ENCODE assay signal across 7 mouse cellular contexts in the genomic region with DNA sequence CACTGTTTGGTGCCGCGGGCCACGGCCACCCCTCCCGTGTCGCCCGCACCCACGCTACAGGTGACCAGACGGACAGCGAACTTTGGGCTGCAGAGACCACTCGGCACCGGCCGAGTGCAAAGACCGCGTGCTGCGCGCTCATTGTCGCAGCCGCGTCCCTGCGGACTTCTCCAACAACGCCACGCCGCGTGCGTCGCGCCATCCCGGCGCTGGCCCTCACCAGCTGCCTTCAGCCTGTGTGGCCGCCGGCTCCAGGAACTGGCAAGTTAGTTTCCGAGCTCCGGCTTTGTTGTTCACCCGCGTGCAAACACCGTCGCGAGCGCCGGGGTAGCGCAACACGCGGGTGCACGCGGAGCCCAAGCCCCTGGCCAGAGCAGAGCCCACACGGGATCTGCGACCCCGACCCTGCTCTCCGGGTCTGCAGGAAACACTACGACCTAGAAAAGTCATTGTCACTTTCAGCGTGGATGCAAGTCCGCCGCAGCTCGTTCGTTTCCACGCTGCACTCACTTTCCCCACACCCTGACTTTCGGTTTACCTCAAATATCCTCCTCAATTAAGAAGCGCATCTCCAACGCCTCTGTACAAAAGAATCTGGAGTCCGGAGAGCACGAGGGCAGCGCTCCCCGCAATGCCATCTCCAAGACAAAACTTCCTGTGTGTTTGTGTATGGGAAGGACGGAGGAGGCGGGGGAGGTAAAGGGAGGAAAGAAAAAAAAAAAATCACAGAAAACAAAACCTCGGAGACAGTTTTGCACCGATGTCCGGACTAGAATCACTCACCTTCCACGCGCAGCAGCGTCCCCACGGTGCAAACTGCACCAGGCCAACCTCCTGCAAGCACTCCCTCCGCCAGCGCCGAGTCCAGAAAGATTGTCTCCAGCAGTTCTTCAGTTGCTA. TPM values are rescaled to one million over a fixed set of nuclear protein-coding genes. Genes with fewer than 3 reads are reported as not detected.
DNase-seq lines count a peak whose midpoint lies in the region; ATAC-seq lines count a peak whose summit lies in the region.

No protein-coding gene starts in this region.

- peak overlapping the region; percentile 65 for H3K4me2 ChIP-seq in hindbrain, embryonic 14.5 days (replicated peaks)
- H3K4me2 ChIP-seq in limb, embryonic 11.5 days (ENCODE audit: low read depth, severe bottlenecking): peak overlapping the region; percentile 62
- peak overlapping the region; percentile 62 for H3K4me2 ChIP-seq in midbrain, embryonic 11.5 days

- peaks cover 16% of the 10 kb centered on the region for H3K4me1 ChIP-seq in hindbrain, embryonic 14.5 days (replicated peaks; ENCODE audit: control insufficient read depth, insufficient read depth, low read length)
- no peaks in the 10 kb centered on the region for H3K4me1 ChIP-seq in limb, embryonic 11.5 days (ENCODE audit: control insufficient read depth, insufficient read depth, low read length)
- H3K4me1 ChIP-seq in midbrain, embryonic 11.5 days (ENCODE audit: control insufficient read depth, insufficient read depth, low read length): peaks cover 14% of the 10 kb centered on the region

- H3K4me3 ChIP-seq in hindbrain, embryonic 14.5 days (replicated peaks; ENCODE audit: low read length): peak overlapping the region; percentile 86
- H3K4me3 ChIP-seq in limb, embryonic 11.5 days (ENCODE audit: low read depth, low read length): peak overlapping the region; percentile 97
- peak overlapping the region; percentile 94 for H3K4me3 ChIP-seq in midbrain, embryonic 11.5 days (ENCODE audit: low read depth, low read length)

- peak; percentile 39 for DNase-seq in T-cell, adult 2 months (ENCODE audit: low spot score)
- peak; percentile 42 for DNase-seq in cerebellum, adult 9-11 months
- DNase-seq in frontal cortex, postnatal 36 days (ENCODE audit: low spot score in 2 of 2): peak; percentile 11 to 20
- DNase-seq in hindbrain, embryonic 14.5 days (ENCODE audit: low spot score): peak; percentile 36
- DNase-seq in limb, embryonic 11.5 days (ENCODE audit: low spot score): peak; percentile 78
- DNase-seq in midbrain, embryonic 11.5 days (ENCODE audit: low spot score, missing footprints): peak; percentile 97
- DNase-seq in spleen, adult 18-20 months: peak; percentile 34 to 60

- H3K27ac ChIP-seq in hindbrain, embryonic 14.5 days: peak overlapping the region; percentile 83
- H3K27ac ChIP-seq in limb, embryonic 11.5 days (replicated peaks; ENCODE audit: low read depth, low read length): peak overlapping the region; percentile 89
- H3K27ac ChIP-seq in midbrain, embryonic 11.5 days (ENCODE audit: low read depth, low read length): peak overlapping the region; percentile 94

- ATAC-seq in hindbrain, embryonic 14.5 days (ENCODE audit: low FRiP score): peak; percentile 41
- peak; percentile 37 for ATAC-seq in limb, embryonic 11.5 days (ENCODE audit: insufficient number of reproducible peaks, low FRiP score, low TSS enrichment, low read depth)
- peak; percentile 41 for ATAC-seq in midbrain, embryonic 11.5 days (ENCODE audit: low FRiP score)

- H3K36me3 ChIP-seq in hindbrain, embryonic 14.5 days (replicated peaks; ENCODE audit: control insufficient read depth, insufficient read depth): no peaks in the 10 kb centered on the region
- no peaks in the 10 kb centered on the region; the same call in 1 of the 2 replicates for H3K36me3 ChIP-seq in limb, embryonic 11.5 days (ENCODE audit: control insufficient read depth, insufficient read depth, low read length)
- H3K36me3 ChIP-seq in midbrain, embryonic 11.5 days (ENCODE audit: control insufficient read depth, insufficient read depth, low read length): no peaks in the 10 kb centered on the region

- under 1% methylated on average over 73 of the region's 75 CpGs for WGBS in hindbrain, embryonic 14.5 days
- under 1% methylated on average over 75 of the region's 75 CpGs for WGBS in limb, embryonic 11.5 days
- WGBS in midbrain, embryonic 11.5 days: under 1% methylated on average over 71 of the region's 75 CpGs

- no peaks in the 10 kb centered on the region for H3K27me3 ChIP-seq in hindbrain, embryonic 14.5 days (ENCODE audit: control insufficient read depth, insufficient read depth, low read length)
- no peaks in the 10 kb centered on the region for H3K27me3 ChIP-seq in limb, embryonic 11.5 days (ENCODE audit: control insufficient read depth, insufficient read depth, low read length)
- no peaks in the 10 kb centered on the region for H3K27me3 ChIP-seq in midbrain, embryonic 11.5 days (ENCODE audit: control insufficient read depth, insufficient read depth, low read length)

- H3K9me3 ChIP-seq in hindbrain, embryonic 14.5 days (ENCODE audit: control insufficient read depth, low read length): no peaks in the 10 kb centered on the region
- no peaks in the 10 kb centered on the region for H3K9me3 ChIP-seq in limb, embryonic 11.5 days (ENCODE audit: control insufficient read depth, low read length)
- no peaks in the 10 kb centered on the region for H3K9me3 ChIP-seq in midbrain, embryonic 11.5 days (ENCODE audit: control insufficient read depth, low read length)

- H3K9ac ChIP-seq in hindbrain, embryonic 14.5 days: peak overlapping the region; percentile 86
- H3K9ac ChIP-seq in limb, embryonic 11.5 days (ENCODE audit: low read length): peak overlapping the region; percentile 98
- H3K9ac ChIP-seq in midbrain, embryonic 11.5 days (ENCODE audit: low read length): peak overlapping the region; percentile 99

RNA-seq across cellular contexts. Expression of a gene that starts 0.5 kb away (rescaled TPM):
- polyA plus RNA-seq in hindbrain, embryonic 14.5 days (2014; fragmentation: Nextera tagmentation; extraction: Ambion mirVana): 45.6 and 48.1 TPM in 2 replicates
- polyA plus RNA-seq in limb, embryonic 11.5 days (2014; fragmentation: Nextera tagmentation; extraction: Ambion mirVana): 224 and 241 TPM in 2 replicates
- 313 and 341 TPM in 2 replicates for polyA plus RNA-seq in midbrain, embryonic 11.5 days (2014; fragmentation: Nextera tagmentation; extraction: Ambion mirVana)

RNA-seq across cellular contexts. Expression of a gene that starts 49.7 kb away (rescaled TPM):
- 5.0 and 8.8 TPM in 2 replicates for polyA plus RNA-seq in hindbrain, embryonic 14.5 days (2014; fragmentation: Nextera tagmentation; extraction: Ambion mirVana)
- polyA plus RNA-seq in limb, embryonic 11.5 days (2014; fragmentation: Nextera tagmentation; extraction: Ambion mirVana): 10.8 and 12.3 TPM in 2 replicates
- 13.8 and 17.3 TPM in 2 replicates for polyA plus RNA-seq in midbrain, embryonic 11.5 days (2014; fragmentation: Nextera tagmentation; extraction: Ambion mirVana)

Comparison
In these comparisons a context has a peak if more than half of its experiments do, and no peak if none do; other contexts are left out.
1. Peak in every context shown above with its lines: DNase-seq, ATAC-seq, H3K4me3 ChIP-seq and H3K27ac ChIP-seq.
2. DNase-seq: peak in every context shown above with its lines; median percentile 97 in midbrain, embryonic 11.5 days; 78 in limb, embryonic 11.5 days; 47 in spleen, adult 18-20 months; 42 in cerebellum, adult 9-11 months; 39 in T-cell, adult 2 months; 36 in hindbrain, embryonic 14.5 days; 16 in frontal cortex, postnatal 36 days.